Mouse (Mus musculus): ENCODE data around the gene Sgk1. TPM values are rescaled to one million over a fixed set of nuclear protein-coding genes. Genes with fewer than 3 reads are reported as not detected.

Gene Sgk1
- polyA plus RNA-seq, 1 experiment from 2014 or later: 32.6 TPM

Other genes with a start within 250 kb of the Sgk1 start
- not detected in 2 replicates for gene 4930444G20Rik, start 185.9 kb downstream of the Sgk1 start, polyA plus RNA-seq (2014; fragmentation: Nextera tagmentation; extraction: Ambion mirVana)